Mouse (Mus musculus): ENCODE results near the gene Arhgef26.

GRCm38 (mm10) chr3:62374346-62374745 lies 36.2 kb downstream of the Arhgef26 start:
- no peak for TF ChIP-seq CTCF (IDR thresholded peaks at IDR 0.05)
- TF ChIP-seq EP300 (IDR thresholded peaks at IDR 0.05) = no peak
